Mouse (Mus musculus): ENCODE results near the gene Plrg1. TPM values are rescaled to one million over a fixed set of nuclear protein-coding genes. Genes with fewer than 3 reads are reported as not detected.

Gene Plrg1
- polyA plus RNA-seq, 1 experiment = 0.80 TPM

DNA sequence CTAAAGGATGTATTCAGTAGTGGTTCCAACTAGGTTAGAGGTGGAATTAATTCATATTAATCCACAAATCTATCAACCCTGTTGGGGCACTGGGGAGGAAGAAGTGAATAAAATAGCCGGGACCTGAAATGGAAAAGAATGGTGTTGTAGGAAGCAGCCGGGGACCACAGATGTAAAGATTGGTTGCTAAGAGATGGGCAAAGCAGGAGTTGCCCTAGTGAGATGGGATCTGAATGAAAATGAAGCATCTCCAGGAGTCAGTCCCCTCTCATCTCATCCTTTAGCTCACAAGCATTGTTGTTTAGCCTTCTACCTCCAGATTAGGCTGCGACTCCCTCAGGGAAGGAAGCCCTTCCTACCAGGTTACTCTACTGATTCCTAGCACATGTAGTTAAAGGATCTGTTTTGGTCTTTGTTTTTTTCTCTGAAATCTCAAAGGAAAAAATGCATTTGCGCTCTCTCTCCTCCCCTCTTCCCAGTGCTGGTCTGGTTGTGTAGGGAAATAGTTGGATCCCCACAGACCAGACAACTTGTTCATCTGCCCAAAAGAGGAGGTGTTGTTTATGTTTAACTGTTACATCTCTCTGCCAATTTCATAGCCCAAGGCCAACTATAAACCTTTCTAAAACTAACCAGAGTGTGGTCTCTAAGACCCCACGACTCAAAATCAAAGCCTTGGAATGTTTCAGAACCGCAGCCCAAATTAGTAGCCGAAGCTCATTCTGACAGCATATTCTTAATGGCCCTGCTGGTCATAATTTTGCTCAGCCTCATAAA is 56.4 kb downstream of the Plrg1 start:
- no peaks in the 10 kb centered on the region for H3K27me3 ChIP-seq (ENCODE audit: control insufficient read depth)
- H3K36me3 ChIP-seq (ENCODE audit: control insufficient read depth) = no peaks in the 10 kb centered on the region
- H3K4me1 ChIP-seq (ENCODE audit: control insufficient read depth) = no peaks in the 10 kb centered on the region
- H3K4me3 ChIP-seq (replicated peaks) = no peak overlapping the region
- TF ChIP-seq GATA1 (IDR thresholded peaks at IDR 0.05; ENCODE audit: low read length) = no peak
- TF ChIP-seq TAL1 (IDR thresholded peaks at IDR 0.05; ENCODE audit: low read length) = no peak
- H3K9me3 ChIP-seq (ENCODE audit: control insufficient read depth, low read length) = no peaks in the 10 kb centered on the region

DNA sequence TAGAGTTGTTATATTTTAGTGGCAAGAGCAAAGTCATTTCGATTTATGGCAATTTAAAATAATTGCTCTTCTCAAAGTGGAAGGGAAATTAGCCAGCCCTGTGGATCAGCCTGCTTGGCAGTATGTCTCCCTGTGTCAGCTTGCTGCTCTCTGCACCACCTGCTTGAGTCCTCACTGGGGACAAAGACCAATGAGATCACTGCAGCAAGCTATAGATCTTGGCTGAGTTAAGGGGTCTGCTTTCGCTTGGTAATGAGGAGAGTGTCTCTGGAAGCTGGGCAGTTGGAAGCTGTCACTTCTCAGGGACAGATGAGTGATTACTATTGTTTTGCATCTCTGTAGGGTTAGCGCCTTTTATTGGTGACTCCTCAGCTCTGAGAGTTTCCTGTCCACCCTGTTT is 57.5 kb downstream of the Plrg1 start:
- no peak overlapping the region for H3K4me3 ChIP-seq (replicated peaks)
- H3K4me1 ChIP-seq (ENCODE audit: control insufficient read depth) = no peaks in the 10 kb centered on the region
- no peaks in the 10 kb centered on the region for H3K9me3 ChIP-seq (ENCODE audit: control insufficient read depth, low read length)
- no peaks in the 10 kb centered on the region for H3K27me3 ChIP-seq (ENCODE audit: control insufficient read depth)
- H3K36me3 ChIP-seq (ENCODE audit: control insufficient read depth) = no peaks in the 10 kb centered on the region
- TF ChIP-seq TAL1 (IDR thresholded peaks at IDR 0.05; ENCODE audit: low read length) (no peak), GATA1 (IDR thresholded peaks at IDR 0.05; ENCODE audit: low read length) (no peak)

DNA sequence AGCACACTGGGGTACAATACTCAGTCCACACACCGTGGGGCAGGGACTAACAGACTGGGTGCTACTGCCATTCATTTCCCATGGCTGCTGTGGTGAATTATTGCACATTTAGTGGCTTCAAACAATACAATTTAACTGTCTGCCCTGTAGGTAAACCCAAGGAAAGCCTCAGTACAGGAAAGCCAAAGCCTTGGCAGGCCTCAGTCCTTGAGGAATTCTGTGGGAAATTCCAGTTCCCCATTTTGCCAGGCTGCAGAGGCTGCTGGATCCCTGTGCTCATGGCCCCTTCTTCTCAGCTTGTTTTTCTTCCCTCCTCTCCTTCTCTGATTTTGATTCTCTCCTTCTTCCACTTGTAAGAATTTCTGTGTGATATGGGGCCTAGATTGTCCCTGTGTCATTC is 59.6 kb downstream of the Plrg1 start:
- no peak for TF ChIP-seq GATA1 (IDR thresholded peaks at IDR 0.05; ENCODE audit: low read length)
- Histone ChIP-seq H3K27me3 (ENCODE audit: control insufficient read depth) (no peaks in the 10 kb centered on the region), H3K36me3 (ENCODE audit: control insufficient read depth) (no peaks in the 10 kb centered on the region), H3K4me3 (replicated peaks) (no peak overlapping the region), H3K4me1 (ENCODE audit: control insufficient read depth) (no peaks in the 10 kb centered on the region), H3K9me3 (ENCODE audit: control insufficient read depth, low read length) (no peaks in the 10 kb centered on the region)

DNA sequence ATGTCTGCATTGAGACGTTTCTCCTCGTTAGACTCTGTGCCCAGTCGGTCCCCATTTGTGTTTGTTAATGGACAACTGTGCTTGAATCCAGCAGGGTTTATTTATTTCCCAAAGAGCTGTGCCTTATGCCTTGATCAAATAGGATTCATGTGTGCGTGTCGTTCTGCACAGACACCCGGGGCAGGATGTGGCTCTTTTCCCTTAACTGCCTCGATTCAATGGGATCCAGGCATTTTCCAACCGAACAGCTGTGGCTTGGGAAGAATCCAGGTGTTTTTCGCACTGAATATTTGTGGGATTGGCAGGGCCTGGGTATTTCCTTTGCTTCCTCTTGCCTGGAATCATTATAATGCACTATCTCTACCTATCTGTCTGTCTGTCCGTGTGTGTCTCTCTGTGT is 62.3 kb downstream of the Plrg1 start:
- no peaks in the 10 kb centered on the region for H3K4me1 ChIP-seq (ENCODE audit: control insufficient read depth)
- TF ChIP-seq TAL1 (IDR thresholded peaks at IDR 0.05; ENCODE audit: low read length) (no peak), GATA1 (IDR thresholded peaks at IDR 0.05; ENCODE audit: low read length) (no peak)
- no peak overlapping the region for H3K4me3 ChIP-seq (replicated peaks)
- no peaks in the 10 kb centered on the region for H3K27me3 ChIP-seq (ENCODE audit: control insufficient read depth)
- no peaks in the 10 kb centered on the region for H3K9me3 ChIP-seq (ENCODE audit: control insufficient read depth, low read length)
- no peaks in the 10 kb centered on the region for H3K36me3 ChIP-seq (ENCODE audit: control insufficient read depth)

Other genes starting within 250 kb of the Plrg1 start
- gene Rbm46, start 179.0 kb upstream of the Plrg1 start, polyA plus RNA-seq (2012) = not detected in 2 replicates
- not detected in 2 replicates for gene Lrat, start 151.5 kb upstream of the Plrg1 start, polyA plus RNA-seq (2012)
- gene Fgg, start 47.8 kb upstream of the Plrg1 start, polyA plus RNA-seq (2012) = 0.06 TPM in 1 of 2 replicates, not detected in the other
- 0.16 and 0.37 TPM in 2 replicates for gene Fga, start 29.4 kb upstream of the Plrg1 start, polyA plus RNA-seq (2012)
- 0.03 and 0.04 TPM in 2 replicates for gene Fgb, start 5.7 kb upstream of the Plrg1 start, polyA plus RNA-seq (2012)
- under 0.01 TPM in 1 of 2 replicates, not detected in the other for gene Dchs2, start 72.4 kb downstream of the Plrg1 start, polyA plus RNA-seq (2012)